Mouse (Mus musculus) adrenal gland, adult (tissue): ENCODE measurements at regions not wholly inside any gene's neighbourhood (a gene's known extent, or its start where the extent isn't known, plus 50 kb on each side); places are given as distances from the start of the nearest gene placed in this dataset.

Experiments
- DNase-seq, 2 experiments: peaks; one replicate each; pipeline ENCODE4 v3.0.0; 2022 to 2023; ENCODE audit warnings: low spot score in 1 of 2; ENCODE audit not compliant: inconsistent age in 2 of 2

GRCm38 (mm10) chr14:40063371-40063770 lies 590.5 kb upstream of the Nrg3 start:
- no peak for DNase-seq

DNA sequence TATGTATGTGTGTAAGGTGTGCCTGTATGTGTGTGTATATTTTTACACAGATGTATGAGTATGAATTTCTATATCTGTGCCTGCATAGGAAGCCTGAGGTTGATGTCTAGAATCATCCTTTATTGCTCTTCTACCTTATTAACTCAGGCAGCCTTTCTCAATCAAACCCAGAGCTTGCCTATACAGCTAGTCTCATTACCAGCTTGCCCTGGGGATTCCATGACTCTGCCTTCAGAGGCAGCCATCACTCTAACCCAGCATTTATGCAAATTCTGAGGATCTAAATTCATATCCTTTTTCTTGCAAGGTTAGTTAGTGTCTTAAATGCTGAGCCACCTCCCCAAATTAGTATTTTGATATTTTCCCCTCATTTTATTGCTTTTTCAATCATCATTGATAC lies 569.0 kb upstream of the Nrg3 start:
- DNase-seq, result no peak

- DNase-seq, result no peak
Observed at GRCm38 (mm10) chr14:40036173-40036572, 563.3 kb upstream of the Nrg3 start.

DNA sequence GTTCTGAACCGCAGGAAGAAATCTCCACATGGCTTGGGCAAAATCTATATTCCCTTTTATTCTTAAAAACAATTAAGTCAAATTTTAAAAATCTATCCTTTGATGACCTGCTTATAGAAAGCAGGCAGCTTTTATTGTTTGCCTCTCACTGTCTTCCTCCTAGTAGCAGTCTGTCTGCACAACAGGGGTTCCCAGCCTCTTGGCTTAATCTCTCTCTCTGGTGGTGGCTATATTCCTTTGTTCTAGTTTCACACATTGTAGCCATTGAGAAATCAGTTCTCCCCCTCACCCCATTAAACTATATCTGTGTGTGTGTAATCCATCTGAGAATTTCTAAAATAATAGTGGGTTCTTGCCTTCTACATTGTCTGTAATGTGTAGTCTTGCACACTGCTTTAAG lies 542.4 kb upstream of the Nrg3 start:
- DNase-seq, result peak in 1 of 2 experiments; percentile 3

GRCm38 (mm10) chr14:40014646-40015045 lies 541.8 kb upstream of the Nrg3 start:
- peak in 1 of 2 experiments; percentile 6 for DNase-seq

- no peak for DNase-seq
Observed at GRCm38 (mm10) chr14:40009781-40010551, 537.1 kb upstream of the Nrg3 start.
